In the genomic region with DNA sequence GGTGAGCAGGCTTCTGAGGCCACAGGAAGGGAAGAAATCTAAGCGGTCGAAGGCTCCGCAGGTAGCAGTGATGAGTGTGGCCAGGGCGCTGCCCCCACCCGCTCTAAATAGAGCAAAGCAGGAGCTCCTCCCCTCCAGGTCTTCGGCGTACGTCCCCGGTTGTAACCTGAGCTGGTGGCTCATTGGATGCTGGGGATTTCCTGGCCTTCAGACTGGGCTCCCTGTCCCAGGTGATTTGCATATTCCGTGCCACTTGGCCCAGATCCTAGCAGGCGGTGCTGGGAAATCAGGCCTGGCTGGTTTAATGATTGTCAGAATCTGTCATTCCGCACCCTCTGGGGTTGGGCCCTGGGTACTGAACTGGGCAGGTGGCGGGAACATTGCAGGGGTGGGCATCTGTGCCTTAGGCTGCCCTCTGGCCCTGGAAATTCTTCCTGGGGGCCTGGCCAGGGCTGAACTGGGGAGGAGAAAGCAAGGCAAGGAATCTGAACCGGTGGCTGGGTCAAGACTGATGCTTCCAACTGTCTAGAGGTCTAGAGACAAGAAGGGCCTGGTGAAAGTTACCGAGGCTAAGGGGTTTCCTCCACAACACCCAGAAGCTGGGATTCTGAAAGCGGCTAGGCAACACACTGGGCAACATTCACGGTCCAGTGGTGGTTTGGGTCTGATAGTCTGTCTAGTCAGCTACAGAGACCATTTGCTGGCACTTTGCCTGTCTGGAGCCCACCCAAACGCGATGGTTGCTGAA, we compare ENCODE assay signal across 8 mouse cellular contexts. TPM values are rescaled to one million over a fixed set of nuclear protein-coding genes. Genes with fewer than 3 reads are reported as not detected.
DNase-seq lines count a peak whose midpoint lies in the region; ATAC-seq lines count a peak whose summit lies in the region.

Gene Elf3 (minus strand): TSS at position 189 of the 748 bp plus-strand sequence.

- peak within 1 kb of the TSS; percentile 61; the same call in 1 of the 2 replicates for H3K27ac ChIP-seq in heart, embryonic 15.5 days
- no peak within 1 kb of the TSS for H3K27ac ChIP-seq in midbrain, embryonic 11.5 days (ENCODE audit: low read depth, low read length)

- WGBS in heart, embryonic 15.5 days: 13% methylated on average over 19 of the region's 19 CpGs
- WGBS in midbrain, embryonic 11.5 days: 5% methylated on average over 19 of the region's 19 CpGs

- DNase-seq in adrenal gland, adult 2 months: peak; percentile 52
- DNase-seq in adrenal gland, adult 18-20 months (ENCODE audit: low spot score in 2 of 2): no peak
- DNase-seq in cerebellum, postnatal 10 days: peak; percentile 81 to 85
- peak; percentile 81 to 90 for DNase-seq in kidney, postnatal 4 days
- peak; percentile 93 for DNase-seq in midbrain, embryonic 11.5 days (ENCODE audit: low spot score, missing footprints)
- DNase-seq in urinary bladder, postnatal 10 days (ENCODE audit: low spot score): peak; percentile 35

- H3K4me3 ChIP-seq in heart, embryonic 15.5 days: peak within 1 kb of the TSS; percentile 40
- H3K4me3 ChIP-seq in midbrain, embryonic 11.5 days (ENCODE audit: low read depth, low read length): peak within 1 kb of the TSS; percentile 18; the same call in 1 of the 2 replicates

- H3K27me3 ChIP-seq in heart, embryonic 15.5 days: peaks cover 25% of the 10 kb centered on the region; the same call in 1 of the 2 replicates
- no peaks in the 10 kb centered on the region for H3K27me3 ChIP-seq in midbrain, embryonic 11.5 days (ENCODE audit: control insufficient read depth, insufficient read depth, low read length)

- H3K9ac ChIP-seq in heart, embryonic 15.5 days: peak within 1 kb of the TSS; percentile 45
- H3K9ac ChIP-seq in midbrain, embryonic 11.5 days (ENCODE audit: low read length): peak within 1 kb of the TSS; percentile 47

- H3K36me3 ChIP-seq in heart, embryonic 15.5 days: peaks cover 10% of the 10 kb centered on the region; the same call in 1 of the 2 replicates
- peaks cover 5% of the 10 kb centered on the region; the same call in 1 of the 2 replicates for H3K36me3 ChIP-seq in midbrain, embryonic 11.5 days (ENCODE audit: control insufficient read depth, insufficient read depth, low read length)

- H3K4me1 ChIP-seq in heart, embryonic 15.5 days (replicated peaks): peaks cover 19% of the 10 kb centered on the region
- peaks cover 9% of the 10 kb centered on the region for H3K4me1 ChIP-seq in midbrain, embryonic 11.5 days (ENCODE audit: control insufficient read depth, insufficient read depth, low read length)

- peak; percentile 36 for ATAC-seq in heart, embryonic 15.5 days (replicated peaks; ENCODE audit: insufficient number of reproducible peaks, insufficient read depth, low FRiP score, low read depth)
- ATAC-seq in midbrain, embryonic 11.5 days (ENCODE audit: low FRiP score): peak; percentile 59
- no peak for ATAC-seq in megakaryocyte progenitor cell, adult 5-6 weeks (replicated peaks; ENCODE audit: poor library complexity)

- H3K4me2 ChIP-seq in heart, embryonic 15.5 days: peak within 1 kb of the TSS; percentile 75
- H3K4me2 ChIP-seq in midbrain, embryonic 11.5 days: peak within 1 kb of the TSS; percentile 46

- H3K9me3 ChIP-seq in heart, embryonic 15.5 days (replicated peaks): no peaks in the 10 kb centered on the region
- no peaks in the 10 kb centered on the region for H3K9me3 ChIP-seq in midbrain, embryonic 11.5 days (ENCODE audit: control insufficient read depth, low read length)

RNA-seq across cellular contexts. Expression of gene Elf3, which starts in this region (rescaled TPM):
- total RNA-seq in adrenal gland, adult 2 months (2021): under 1 TPM in 1 of 2 experiments, not detected in 1; 0.38 TPM
- polyA plus RNA-seq in adrenal gland, adult 2 months (2012; rRNA removed): 0.10 and 0.46 TPM in 2 replicates
- under 1 TPM in 1 of 2 experiments, not detected in 1; 0.19 TPM for total RNA-seq in adrenal gland, adult 18-20 months (2021)
- 1.4 and 2.6 TPM in 2 replicates for polyA plus RNA-seq in heart, embryonic 15.5 days (2015; fragmentation: Nextera tagmentation; extraction: Ambion mirVana)
- 0.21 and 0.42 TPM in 2 replicates for polyA plus RNA-seq in midbrain, embryonic 11.5 days (2014; fragmentation: Nextera tagmentation; extraction: Ambion mirVana)
- total RNA-seq in megakaryocyte progenitor cell, adult 5-6 weeks (2015): not detected in 2 replicates
- 0.17 TPM in 1 of 2 replicates, not detected in the other for total RNA-seq in megakaryocyte progenitor cell, adult 5-6 weeks (2017)

Comparison
In these comparisons a context has a peak if more than half of its experiments do, and no peak if none do; other contexts are left out.
1. Peak in DNase-seq in adrenal gland, adult 2 months; RNA of the gene not detected or under 1 TPM.
2. Peak in DNase-seq, ATAC-seq, H3K4me3 ChIP-seq, H3K9ac ChIP-seq and H3K4me2 ChIP-seq in midbrain, embryonic 11.5 days; RNA of the gene not detected or under 1 TPM.
3. DNase-seq: peak in cerebellum, postnatal 10 days (2 of 2), kidney, postnatal 4 days (2 of 2) and urinary bladder, postnatal 10 days (single experiment); none in adrenal gland, adult 18-20 months (0 of 2).